Mouse (Mus musculus): ENCODE measurements at regions not wholly inside any gene's neighbourhood (a gene's known extent, or its start where the extent isn't known, plus 50 kb on each side); places are given as distances from the start of the nearest gene placed in this dataset.

DNA sequence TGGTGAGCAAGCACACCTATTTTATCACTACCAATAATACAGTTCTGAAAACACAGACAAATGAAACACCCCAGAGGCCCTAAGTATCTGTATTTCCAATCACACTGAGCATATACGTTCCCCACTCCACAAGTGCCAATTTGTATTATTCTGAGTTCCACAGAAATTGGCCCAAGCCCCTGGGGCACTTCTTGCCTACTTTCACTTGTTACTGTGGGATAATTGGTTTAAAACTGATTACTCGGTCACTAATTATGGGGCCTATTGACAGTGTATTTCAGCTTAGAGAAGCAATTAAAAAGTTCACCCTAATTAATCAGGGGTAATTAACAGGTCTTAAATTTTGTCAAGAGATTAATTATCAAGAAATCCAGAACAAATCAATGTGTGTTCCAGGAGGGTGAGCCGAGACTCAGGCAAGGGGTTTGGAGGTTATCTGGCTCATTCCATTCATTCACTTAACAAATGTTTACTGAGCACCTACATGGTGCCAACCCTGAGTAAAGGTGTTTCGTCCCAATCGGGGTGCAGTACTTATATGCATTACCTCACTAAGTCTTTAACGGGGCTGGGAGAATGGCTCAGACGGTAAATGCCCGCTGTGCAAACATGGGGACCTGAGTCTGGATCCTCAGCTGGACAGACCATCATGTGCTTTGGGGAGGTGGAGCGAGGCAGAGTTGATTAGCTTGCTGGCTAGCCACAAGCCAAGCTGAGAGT is 56.1 kb upstream of the Hs3st2 start:
- no peak for TF ChIP-seq CTCF (IDR thresholded peaks at IDR 0.05; ENCODE audit: extremely low read depth, insufficient read depth, insufficient read length, insufficient replicate concordance)
- no peak for TF ChIP-seq POLR2A (IDR thresholded peaks at IDR 0.05; ENCODE audit: low read depth, low read length)

GRCm38 (mm10) chr7:121339942-121340341 is 51.7 kb upstream of the Hs3st2 start:
- no peak overlapping the region for H3K4me3 ChIP-seq (ENCODE audit: extremely low read depth, insufficient read depth, insufficient read length)
- H3K27me3 ChIP-seq (ENCODE audit: control insufficient read depth, insufficient read depth, low read length): no peaks in the 10 kb centered on the region
- 63% methylated on average over 3 of the region's 3 CpGs for WGBS
- DNase-seq (ENCODE audit: low read depth in 1 of 2, low spot score in 2 of 2): no peak
- H3K27ac ChIP-seq (ENCODE audit: insufficient read depth, low read length): no peak overlapping the region
- TF ChIP-seq CTCF (IDR thresholded peaks at IDR 0.05; ENCODE audit: extremely low read depth, insufficient read depth, insufficient read length, insufficient replicate concordance) (no peak), POLR2A (IDR thresholded peaks at IDR 0.05; ENCODE audit: low read depth, low read length) (no peak)
- no peaks in the 10 kb centered on the region for H3K4me1 ChIP-seq (ENCODE audit: control insufficient read depth, insufficient read depth, insufficient read length)
- no peaks in the 10 kb centered on the region for H3K36me3 ChIP-seq (ENCODE audit: control insufficient read depth, insufficient read depth, low read length)

More for the DNA sequence above, 56.1 kb upstream of the Hs3st2 start:
- no peak for DNase-seq (ENCODE audit: low read depth in 1 of 2, low spot score in 2 of 2)
- 87% methylated on average over 9 of the region's 9 CpGs for WGBS
- no peaks in the 10 kb centered on the region for H3K4me1 ChIP-seq (ENCODE audit: control insufficient read depth, insufficient read depth, insufficient read length)
- no peak overlapping the region for H3K4me3 ChIP-seq (ENCODE audit: extremely low read depth, insufficient read depth, insufficient read length)
- H3K27ac ChIP-seq (ENCODE audit: insufficient read depth, low read length): no peak overlapping the region
- no peaks in the 10 kb centered on the region for H3K27me3 ChIP-seq (ENCODE audit: control insufficient read depth, insufficient read depth, low read length)
- no peaks in the 10 kb centered on the region for H3K36me3 ChIP-seq (ENCODE audit: control insufficient read depth, insufficient read depth, low read length)
